Mouse (Mus musculus) G1E (cell line): ENCODE results near the gene Snapc2.

Experiments
- CTCF ChIP-seq: IDR thresholded peaks from 2 replicates; pipeline ENCODE4 v1.5.1; 2012; ENCODE audit warnings: low read depth, low read length, inconsistent platforms, mixed read lengths
- GATA1 ChIP-seq: IDR thresholded peaks from 2 replicates; pipeline ENCODE4 v1.6.1; 2012; ENCODE audit warnings: borderline replicate concordance, low read length, inconsistent platforms, mixed read lengths
- TAL1 ChIP-seq: conservative IDR thresholded peaks from 2 replicates; pipeline ENCODE4 v1.6.1; 2012; ENCODE audit warnings: low read depth, low read length, inconsistent platforms, mixed read lengths

GRCm38 (mm10) chr8:4227919-4228318 lies 25.0 kb upstream of the Snapc2 start:
- no peak for TF ChIP-seq CTCF
- no peak for TF ChIP-seq GATA1
- no peak for TF ChIP-seq TAL1
